Mouse (Mus musculus) lung, postnatal 0 days (tissue): ENCODE measurements around the gene Tsr3.

Experiments used
- CTCF ChIP-seq: IDR thresholded peaks from 2 replicates; pipeline ENCODE4 v1.5.1; 2016; ENCODE audit warnings: antibody characterized with exemption, mild to moderate bottlenecking
- EP300 ChIP-seq: IDR thresholded peaks from 2 replicates; pipeline ENCODE4 v1.6.1; 2016; ENCODE audit warnings: antibody characterized with exemption, mild to moderate bottlenecking, control low read depth

DNA sequence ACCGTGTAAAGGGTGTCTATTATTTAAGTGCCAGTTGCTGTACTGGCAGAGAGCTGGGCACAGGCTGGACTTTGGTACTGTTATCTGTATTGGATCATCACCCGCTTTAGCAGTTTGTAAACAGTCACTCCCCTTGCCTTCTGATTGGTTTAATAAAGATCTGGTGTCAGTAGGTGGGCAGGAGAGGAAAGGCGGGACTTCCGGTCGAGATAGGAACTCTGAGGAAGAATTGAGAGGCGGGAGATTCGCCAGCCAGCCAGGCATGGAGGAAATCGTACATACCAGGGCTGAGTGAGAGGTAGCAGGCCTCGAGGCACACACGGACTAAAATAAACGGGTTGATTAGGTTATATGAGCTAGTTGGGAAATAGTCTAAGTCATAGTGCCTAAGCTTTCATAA, 42.2 kb downstream of the Tsr3 start:
- TF ChIP-seq CTCF (no peak), EP300 (no peak)
